Mouse (Mus musculus): ENCODE data around the gene 4933427D14Rik.

The 4933427D14Rik gene

DNA sequence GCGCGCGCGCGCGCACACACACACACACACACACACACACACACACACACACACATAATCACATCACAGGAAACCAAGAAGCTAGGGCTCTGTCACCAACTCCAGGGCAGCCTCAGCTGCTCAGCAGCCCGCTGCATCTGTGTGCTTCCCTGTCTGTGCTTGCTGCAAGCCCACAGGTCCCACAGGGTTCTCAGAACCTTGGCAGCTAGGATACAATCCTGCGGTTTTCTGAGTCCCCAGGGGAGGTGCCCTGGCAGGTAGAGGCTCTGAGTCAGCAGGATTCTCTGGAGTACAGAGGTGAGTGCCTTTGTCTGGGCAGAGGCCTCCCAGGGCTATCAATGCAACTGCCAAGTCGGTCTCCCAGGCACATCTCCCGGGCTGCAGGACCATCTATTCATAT lies 64.4 kb downstream of the 4933427D14Rik start:
- no peak for DNase-seq (ENCODE audit: low spot score in 2 of 2)

DNA sequence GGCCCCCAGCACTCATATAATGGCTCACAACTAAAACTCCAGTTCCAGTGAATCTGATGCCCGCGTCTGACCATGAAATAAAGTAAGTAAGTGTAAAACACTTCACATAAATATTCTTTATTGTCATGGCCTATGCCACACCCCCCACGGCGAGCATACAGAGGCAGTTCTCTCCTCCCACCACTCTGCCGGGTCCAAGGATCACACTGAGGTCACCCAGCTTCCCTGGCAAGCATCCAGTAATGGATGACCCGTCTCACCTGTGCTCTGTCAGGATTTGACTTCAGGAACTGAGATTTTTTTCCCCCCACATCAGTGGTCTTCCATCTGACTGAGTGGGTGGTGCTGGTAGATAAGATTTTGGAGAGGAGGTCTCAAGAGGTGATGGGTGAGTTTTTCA lies 67.1 kb downstream of the 4933427D14Rik start:
- no peak for DNase-seq (ENCODE audit: low spot score in 2 of 2)

DNA sequence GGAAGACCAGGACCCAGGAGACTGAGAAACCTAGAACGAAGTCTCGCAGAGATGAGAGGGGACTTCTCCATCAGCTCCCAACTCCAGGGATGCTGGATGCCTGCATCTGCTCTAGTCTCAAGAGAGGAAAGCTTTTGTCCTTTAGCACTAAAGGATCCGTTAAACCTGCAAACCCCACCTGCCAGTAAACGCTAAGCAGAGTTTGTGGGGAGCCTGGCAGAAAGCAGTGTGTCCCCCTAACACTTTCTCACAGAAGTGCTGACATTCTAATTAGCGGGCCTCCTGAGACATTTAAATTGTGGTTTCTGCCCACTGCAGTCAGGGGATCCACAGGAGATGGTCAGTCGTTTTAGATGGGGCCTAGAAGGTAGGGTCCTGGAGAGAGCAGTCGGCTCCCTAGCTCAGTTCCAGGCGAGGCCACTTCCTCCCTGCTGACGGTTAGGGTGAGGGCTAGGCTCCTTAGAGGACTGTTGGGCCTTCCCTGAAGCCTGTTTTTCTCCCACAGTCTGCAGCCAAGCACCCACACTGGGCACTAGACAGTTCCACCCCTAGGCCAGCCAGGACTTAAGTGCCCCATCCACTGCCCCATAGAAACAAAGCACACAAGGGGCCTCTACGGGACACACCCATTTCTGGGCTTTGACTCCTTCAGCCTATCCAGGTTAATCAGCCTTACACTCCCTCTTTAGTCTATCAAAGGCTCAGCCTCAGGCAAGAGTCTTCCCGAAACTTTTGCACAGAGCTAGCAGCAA lies 70.9 kb downstream of the 4933427D14Rik start:
- no peak for DNase-seq (ENCODE audit: low spot score in 2 of 2)

DNA sequence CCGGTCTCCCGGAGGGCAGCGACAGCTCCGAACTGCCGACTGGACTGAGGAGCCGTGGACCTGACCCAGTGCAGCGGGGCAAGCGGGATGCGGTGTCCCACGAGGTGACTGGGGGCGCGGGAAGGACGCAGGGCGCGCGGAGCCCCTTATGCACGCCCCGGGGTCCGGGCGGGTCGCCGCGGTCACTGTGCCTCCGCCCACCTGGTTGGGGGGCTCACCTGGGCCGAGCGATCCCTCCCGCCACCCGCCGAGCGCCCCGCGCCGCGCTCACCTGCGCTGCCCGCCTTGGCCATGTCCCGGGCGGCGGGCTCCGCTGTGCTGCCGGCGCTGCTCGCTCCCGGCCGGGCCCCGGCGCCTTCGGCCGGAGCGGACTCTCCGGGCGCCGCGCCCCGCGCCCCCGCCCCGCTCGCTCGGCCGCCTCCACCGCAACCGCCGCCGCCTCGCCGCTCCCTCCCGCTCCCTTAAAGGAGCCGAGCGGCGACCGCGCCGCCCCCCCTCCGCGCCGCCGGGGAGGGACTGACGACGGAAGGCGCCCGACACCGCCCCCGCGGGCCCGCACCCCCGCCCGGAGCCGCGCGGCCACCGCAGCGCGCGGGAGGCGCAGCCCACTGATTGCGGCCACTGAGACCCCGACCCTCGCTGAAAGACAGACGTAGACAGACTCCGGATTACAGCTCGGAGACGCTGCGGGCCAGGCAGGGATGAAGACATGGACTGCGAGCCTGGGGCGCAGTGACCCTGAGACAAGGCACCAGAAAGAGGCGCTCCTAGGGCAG lies 71.7 kb downstream of the 4933427D14Rik start, which contains the start of gene Pitpnm3:
Gene Pitpnm3 (minus strand): TSS at position 396 of the 776 bp plus-strand sequence.
- peak; percentile 21 to 43 for DNase-seq (ENCODE audit: low spot score in 2 of 2)

DNA sequence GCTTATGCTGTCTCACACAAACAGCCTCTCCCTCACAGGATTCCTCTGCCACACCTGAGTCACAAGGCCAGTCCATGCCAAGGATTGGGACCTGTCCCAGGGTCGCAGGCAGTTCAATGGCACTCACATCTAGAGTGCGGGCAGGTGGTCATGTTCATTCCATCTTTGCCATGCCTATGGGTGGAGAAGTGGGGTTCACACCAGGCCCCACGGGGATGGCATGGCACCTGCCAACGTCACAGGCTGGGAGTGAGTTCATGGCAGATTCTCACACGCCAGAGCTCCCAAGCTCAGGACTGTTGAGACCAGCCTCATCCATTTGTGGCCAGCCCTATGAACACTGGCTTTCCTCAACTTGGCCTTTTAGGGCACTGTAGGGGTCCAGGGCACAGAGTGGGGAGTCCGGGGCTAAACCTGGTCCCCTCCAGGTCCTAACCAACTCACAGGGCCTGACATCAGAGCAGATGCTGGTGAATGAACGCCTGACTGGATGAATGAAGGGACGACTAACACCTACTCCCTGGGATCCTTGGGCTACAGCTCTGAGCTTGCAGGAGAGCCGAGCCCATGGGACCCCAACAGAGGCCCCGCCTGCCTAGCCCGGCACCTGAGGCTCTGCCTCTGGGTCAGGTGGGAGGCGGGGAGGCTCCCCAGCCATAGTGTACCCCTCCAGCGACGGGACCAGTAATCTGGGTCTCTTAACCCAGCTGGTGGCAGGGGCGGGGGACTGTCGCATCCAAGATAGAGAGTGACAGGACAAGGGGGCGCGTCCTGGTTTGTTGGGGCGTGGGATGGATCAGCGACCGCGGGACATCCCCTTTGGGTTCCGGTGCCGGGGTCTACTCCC lies 72.5 kb downstream of the 4933427D14Rik start:
- no peak for DNase-seq (ENCODE audit: low spot score in 2 of 2)

DNA sequence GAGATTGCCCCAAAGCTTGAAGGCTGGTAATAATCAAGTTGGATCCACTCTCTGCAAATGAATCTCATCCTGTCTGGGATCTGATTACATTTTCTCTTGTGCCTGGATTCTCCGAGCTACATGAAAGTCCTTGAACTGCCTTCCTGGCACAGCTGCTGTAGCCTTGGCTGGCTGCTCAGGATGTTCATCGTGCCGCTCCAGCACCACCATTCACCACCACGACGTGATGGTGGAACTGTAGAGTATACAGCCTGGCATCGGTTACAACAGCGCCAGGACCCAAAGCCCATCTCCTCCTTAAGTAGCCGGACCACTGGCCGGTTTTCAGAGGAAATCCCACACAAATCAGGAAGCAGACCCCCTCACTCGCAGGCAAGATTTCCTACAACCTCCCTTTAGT lies 74.2 kb downstream of the 4933427D14Rik start:
- DNase-seq (ENCODE audit: low spot score in 2 of 2): no peak

DNA sequence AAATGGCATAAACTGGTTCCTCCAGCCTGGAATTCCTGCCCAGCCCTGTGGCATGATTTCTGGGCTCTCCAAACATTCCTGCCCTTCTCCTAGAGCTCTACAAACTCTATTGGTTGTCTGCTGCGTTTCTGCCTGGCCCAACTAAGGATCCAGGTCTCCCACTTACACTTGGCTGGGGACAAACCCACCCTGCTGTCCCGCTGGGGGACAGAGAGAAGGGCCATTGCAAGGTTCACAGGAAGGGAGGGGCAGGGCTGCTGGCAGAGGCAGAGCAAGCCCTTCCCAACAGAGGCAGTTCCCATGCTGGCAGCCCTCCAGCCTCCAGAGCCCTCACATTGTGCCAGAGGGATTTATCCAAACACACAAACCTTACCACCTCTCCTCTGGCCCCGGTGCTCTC lies 75.0 kb downstream of the 4933427D14Rik start:
- no peak for DNase-seq (ENCODE audit: low spot score in 2 of 2)

DNA sequence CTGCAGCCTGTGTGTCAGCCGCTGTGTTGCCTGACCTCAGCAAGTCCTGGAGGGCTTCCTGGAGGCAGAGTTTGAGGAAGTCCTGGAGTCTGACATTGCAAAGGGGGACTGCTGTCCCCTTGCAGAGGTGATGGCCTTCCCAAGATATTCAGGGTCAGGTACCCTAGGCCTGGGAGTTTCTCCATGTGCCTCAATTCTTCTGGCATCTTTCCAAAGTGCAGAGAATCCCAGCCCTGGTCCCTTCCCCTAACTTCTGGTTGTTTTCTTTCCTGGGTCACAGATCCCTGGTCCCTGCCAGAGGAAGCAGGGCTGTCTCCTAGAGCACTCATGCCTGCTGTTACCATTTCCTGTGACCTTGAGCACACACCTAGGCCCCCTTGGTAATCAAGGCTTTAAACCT lies 75.6 kb downstream of the 4933427D14Rik start:
- DNase-seq (ENCODE audit: low spot score in 2 of 2): no peak

DNA sequence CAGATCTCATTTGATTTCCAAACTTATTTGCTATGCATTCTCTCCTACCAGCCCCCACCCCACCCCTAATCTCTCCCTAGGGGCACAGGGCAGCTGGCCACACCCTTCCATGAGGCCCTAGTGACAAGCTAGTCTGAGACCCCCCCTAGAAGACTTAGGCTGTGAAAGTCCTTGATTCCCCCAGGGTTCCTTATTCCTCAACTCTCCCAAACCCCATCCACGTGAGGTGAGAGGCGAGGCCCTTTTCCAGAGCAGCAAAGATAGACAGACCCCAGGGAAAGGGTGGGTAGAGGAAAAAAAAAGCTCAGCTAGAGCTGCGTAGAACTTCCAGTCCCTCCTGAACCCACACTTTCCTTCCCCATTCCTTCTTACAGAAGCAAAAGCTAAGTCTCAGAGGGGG lies 76.4 kb downstream of the 4933427D14Rik start:
- no peak for DNase-seq (ENCODE audit: low spot score in 2 of 2)

DNA sequence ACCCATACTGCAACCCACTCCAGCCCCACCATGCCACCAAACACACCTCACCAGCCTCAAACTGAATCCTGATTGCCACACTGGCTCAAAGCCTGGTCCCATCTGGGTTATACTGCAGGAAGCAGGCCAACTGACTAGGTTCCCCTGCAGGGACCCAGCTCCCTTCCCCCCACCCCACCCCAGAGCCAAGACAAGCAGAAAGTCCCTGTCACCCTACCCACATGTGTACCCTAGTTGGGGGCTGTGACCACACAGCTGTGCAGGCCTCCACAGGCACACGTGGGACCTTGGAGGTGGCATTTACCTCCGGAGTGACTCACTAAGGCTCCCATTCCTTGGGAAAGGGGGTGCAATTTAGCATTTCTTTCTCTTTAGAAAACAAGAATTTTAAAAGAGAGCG lies 76.8 kb downstream of the 4933427D14Rik start:
- no peak for DNase-seq (ENCODE audit: low spot score in 2 of 2)

DNA sequence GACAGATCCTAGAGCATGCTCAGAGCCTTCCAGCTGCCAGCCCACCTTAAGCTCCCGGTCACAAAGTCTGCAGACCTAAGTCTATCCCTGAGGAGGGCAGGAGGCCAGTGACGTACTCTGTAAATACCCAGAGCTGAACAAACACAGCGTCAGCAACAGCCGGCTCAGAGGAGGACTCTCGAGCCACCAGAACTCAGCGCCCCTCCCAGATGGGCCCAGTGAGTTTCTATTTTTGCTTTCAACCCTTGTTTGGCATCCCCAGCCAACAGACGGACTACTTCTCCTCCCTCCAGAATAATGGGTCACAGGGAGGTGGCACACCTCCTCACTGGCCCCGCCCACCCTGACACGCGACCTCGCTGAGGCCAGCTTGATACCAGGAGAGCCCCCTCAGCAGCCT lies 77.2 kb downstream of the 4933427D14Rik start:
- peak in 1 of 2 experiments; percentile 43 for DNase-seq (ENCODE audit: low spot score in 2 of 2)

DNA sequence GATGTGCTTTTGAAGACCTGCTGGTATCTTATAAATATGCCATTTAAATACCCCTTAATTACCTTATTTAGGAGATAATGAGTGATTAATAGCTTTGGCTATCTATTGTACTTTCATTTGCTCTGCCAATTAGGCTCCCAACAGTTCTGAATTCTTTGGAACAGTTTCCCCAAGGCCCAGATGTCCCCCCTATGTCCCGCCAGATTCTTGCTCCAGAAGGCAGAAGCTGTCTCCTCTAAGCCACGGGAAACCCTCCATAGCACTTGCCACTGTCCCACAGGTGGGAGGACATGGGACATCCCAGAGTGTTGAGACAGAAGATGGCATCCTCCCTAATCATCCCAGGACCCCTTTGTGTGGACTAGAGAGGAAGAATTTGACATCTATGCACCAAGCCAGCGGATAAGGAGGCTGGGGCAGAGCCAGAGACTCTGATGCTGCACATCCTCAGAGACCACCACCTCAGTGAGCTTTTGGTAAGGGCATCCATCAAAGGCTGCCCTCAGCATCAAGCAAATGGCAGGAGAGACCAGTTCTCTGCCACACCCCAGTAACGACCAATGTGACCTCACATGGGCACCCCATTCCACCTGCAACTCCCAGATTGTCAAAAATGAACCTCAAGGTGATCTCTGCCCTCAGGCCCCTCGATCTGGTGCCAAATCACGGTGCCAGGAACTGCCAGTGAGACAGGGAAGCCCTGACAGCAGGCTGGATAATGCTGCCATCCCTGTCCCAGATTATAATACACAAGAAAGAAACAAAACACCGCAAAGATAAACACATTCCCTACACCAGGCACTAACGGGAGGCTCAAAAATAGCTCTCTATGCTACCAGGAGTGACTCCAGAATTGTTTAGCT lies 78.0 kb downstream of the 4933427D14Rik start:
- DNase-seq (ENCODE audit: low spot score in 2 of 2): no peak

DNA sequence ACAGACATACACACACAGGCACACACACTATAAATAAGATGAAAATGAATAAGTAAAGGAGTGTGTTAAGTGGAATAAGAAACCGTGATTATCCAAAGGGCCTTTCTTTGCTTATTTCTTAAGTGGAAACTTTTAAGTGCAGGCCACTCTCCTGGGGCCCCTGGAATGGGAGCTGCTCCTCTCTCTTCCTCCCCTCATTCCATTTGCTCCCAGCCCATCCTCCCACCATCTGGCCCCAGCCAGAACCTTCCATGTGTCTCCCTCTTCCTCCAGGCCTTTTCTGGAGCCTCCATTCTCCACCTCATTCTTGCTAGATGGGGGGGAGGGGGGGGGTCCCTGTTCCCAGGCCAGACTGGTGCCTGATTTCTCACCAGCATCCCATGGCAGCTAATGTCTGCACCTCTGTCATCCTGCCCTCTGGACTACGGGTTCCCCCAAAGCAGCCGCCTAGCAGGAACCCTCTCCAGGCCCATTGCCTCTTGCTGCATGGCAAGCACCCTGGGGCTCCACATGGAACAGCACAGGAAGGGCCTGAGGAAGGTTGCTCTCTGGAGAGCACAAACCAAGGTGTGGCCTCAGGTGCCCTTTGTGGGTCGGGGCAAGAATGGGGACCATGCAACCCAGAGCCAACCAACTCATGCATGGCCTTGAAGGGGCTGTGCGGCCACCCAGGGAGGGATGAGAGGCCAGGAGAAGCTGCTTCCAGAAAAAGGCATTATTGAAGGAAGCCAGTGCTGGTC lies 79.6 kb downstream of the 4933427D14Rik start:
- DNase-seq (ENCODE audit: low spot score in 2 of 2): no peak

DNA sequence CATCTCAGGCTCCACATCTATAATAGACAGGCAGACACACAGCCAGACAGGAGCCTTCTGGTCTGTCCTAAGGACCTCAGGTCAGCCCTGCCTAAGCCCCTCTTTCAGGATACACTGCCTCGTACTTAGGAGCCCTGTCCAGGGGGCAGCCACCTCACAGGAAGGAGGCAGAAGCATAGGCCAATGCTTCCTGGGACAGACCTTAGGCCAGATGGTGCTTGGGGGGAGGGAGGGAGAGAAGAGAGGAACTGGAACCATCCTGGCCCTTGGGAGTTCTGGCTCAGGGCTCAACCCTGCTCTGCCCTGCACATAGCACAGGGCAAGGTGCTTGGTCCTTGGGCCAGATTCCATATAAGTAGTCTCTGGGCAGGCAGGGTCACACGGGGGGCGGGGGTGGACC lies 81.5 kb downstream of the 4933427D14Rik start:
- DNase-seq (ENCODE audit: low spot score in 2 of 2): no peak

DNA sequence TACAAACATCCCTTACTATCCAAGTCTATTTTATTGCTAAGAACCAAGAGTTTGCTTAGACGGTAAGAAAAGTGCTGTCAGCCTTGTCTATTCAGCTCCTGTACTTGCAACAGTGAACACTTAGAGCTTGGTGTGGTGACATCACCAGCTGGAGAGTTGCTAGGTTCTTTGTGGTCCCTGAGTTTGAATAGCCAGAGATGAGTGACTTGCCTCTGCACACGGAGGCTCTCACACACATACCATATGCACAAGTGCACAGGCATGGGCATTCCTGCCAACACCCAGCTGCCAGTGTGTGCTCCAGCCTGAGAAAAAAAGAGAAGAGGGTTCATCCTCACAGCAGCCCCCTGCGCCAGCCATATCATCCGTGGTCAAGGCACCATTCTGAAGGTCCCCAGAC lies 83.7 kb downstream of the 4933427D14Rik start:
- DNase-seq (ENCODE audit: low spot score in 2 of 2): no peak

DNA sequence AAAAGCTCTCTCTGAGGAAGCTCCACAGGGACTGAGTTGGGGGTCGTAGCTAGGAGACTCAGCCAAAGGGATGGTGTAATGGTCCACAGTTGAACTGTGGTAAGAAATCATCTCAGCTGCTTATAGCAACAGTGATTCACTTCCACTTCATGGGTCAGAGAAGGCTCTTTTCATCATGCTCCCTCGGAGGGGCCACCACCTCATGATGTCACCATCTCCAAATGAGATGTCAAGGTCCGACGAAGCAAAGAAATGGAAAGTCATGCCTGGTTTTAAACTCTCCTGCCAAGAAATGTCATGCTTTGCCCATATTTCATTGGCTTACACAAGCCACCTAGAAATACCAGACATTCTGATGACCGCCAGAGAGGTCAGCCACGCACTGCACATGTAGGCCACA lies 86.9 kb downstream of the 4933427D14Rik start:
- no peak for DNase-seq (ENCODE audit: low spot score in 2 of 2)

DNA sequence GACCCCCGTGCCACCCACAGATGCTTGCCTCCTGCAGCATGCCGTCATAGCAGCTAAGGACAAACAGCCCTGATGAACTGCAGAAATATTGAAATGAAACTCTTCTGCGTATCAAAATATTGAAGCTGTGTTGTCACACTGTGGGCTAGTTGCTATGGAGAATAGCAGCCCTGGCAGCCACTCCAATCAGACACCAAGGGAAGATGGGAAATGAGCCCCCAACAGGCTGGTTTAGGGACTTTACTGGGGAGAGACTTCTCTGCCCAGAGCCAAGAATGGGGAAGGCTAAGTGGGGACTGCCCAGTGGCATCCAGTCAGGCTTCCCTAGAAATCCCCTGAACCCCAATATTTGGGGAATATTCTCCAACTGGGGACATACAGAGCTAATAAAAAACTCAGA lies 88.6 kb downstream of the 4933427D14Rik start:
- no peak for DNase-seq (ENCODE audit: low spot score in 2 of 2)

DNA sequence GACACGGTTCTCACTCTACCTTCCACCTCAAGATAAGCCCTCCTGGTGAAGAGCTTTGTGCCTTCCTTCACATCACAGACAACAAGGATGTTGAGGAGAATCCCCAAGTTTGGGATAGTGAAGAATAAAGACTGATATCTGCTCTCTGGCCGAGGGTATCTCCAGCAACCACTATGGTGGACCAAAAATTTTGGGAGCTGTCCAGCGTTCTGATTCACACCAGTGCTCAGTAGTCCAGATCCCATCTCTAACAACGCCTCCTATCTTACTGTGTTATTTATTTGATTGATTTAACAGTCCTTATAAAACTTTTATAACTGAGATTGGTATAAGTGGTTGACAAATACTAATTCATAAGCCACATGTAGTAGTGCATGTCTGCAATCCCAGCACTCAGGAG lies 94.0 kb downstream of the 4933427D14Rik start:
- no peak for DNase-seq (ENCODE audit: low spot score in 2 of 2)

DNA sequence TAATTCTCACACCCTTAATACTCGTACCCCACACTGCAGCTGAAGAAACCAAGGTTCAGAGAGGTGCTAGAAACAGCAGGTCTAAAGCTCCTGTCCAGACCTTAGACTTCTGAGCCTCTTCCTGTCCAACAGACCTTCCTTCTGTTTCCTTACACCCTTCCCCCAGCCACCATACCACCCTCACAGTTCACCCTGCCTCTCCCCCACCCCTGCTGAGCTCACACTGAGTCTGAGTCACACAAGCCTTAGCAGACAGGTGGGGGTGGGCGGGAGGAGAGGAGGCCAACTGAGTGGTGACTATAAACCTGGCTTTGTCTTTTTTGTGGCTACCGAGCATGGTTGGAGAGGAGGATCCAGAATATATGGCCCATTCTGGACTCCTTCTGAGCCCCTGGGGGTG lies 96.5 kb downstream of the 4933427D14Rik start:
- DNase-seq (ENCODE audit: low spot score in 2 of 2): peak in 1 of 2 experiments; percentile 35

DNA sequence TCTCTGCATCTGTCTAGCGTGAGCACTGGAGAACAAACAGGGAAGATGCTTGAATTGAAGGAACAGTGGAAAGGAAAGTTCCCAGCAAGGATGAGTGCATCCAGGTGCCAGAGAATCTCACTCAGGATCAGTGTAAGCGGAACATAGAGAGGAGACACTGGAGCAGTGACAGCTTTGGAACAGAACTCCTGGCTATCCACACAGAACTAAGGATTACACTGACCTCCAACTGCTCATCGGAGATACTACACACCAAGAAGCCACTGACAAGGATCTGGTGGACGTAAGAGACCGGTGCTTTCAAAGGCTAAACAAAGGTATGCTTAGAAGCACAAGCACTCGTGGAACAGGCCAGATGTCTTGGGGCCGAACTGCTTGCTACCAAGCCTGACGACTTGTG lies 103.0 kb downstream of the 4933427D14Rik start:
- DNase-seq (ENCODE audit: low spot score in 2 of 2): no peak
